Mouse (Mus musculus) embryonic facial prominence, embryonic 12.5 days (tissue): ENCODE measurements around the gene Mettl18. TPM values are rescaled to one million over a fixed set of nuclear protein-coding genes. Genes with fewer than 3 reads are reported as not detected.

Experiments
- polyA plus RNA-seq: library from polyadenylated mRNA; unstranded; fragments of >200 nt; fragmentation: Nextera tagmentation; extraction: Ambion mirVana; gene quantifications from 2 replicates; pipeline ENCODE4 v1.2.1, GENCODE M21; 2016

Gene Mettl18
- polyA plus RNA-seq, 1 experiment from 2014 or later, result 9.2 TPM

Other genes with a start within 250 kb of the Mettl18 start
- 59.3 and 60.3 TPM in 2 replicates for gene Kifap3, start 215.3 kb upstream of the Mettl18 start, polyA plus RNA-seq
- gene Scyl3, start 65.8 kb upstream of the Mettl18 start, polyA plus RNA-seq, result 21.2 and 22.7 TPM in 2 replicates
- gene BC055324, start 93 bp upstream of the Mettl18 start, polyA plus RNA-seq, result 30.8 and 33.1 TPM in 2 replicates
- not detected in 2 replicates for gene Sele, start 53.3 kb downstream of the Mettl18 start, polyA plus RNA-seq
- gene Sell, start 67.1 kb downstream of the Mettl18 start, polyA plus RNA-seq, result 0.06 and 0.17 TPM in 2 replicates
- gene Selp, start 120.4 kb downstream of the Mettl18 start, polyA plus RNA-seq, result not detected in 2 replicates
- 0.27 and 0.32 TPM in 2 replicates for gene F5, start 156.9 kb downstream of the Mettl18 start, polyA plus RNA-seq